Mouse (Mus musculus) kidney, postnatal 0 days (tissue): ENCODE results near the gene Ffar2. TPM values are rescaled to one million over a fixed set of nuclear protein-coding genes. Genes with fewer than 3 reads are reported as not detected.

ENCODE experiments used
- ATAC-seq: fragments of 200-750 bp; cut with Nextera tagmentation; replicated peaks from 2 replicates; pipeline ENCODE4 v1.8.0; 2017; ENCODE audit warnings: low read depth, moderate number of reproducible peaks, moderate TSS enrichment, moderate library complexity; ENCODE audit not compliant: low FRiP score
- DNase-seq: peaks from one replicate; pipeline ENCODE4 v3.0.0-alpha.2; 2016; ENCODE audit warnings: low spot score
- H3K27ac ChIP-seq: fragments of 300-500 bp; sonication (generic); 2 replicates; pipeline ENCODE4 v1.5.1; 2014; ENCODE audit warnings: mild to moderate bottlenecking
- H3K27me3 ChIP-seq: fragments of 300-500 bp; sonication (generic); 2 replicates; pipeline ENCODE4 v1.6.1; 2014; ENCODE audit warnings: low read length, mixed read lengths; ENCODE audit not compliant: insufficient read depth
- H3K36me3 ChIP-seq: fragments of 300-500 bp; sonication (generic); 2 replicates; pipeline ENCODE4 v1.6.1; 2014; ENCODE audit warnings: low read length, mixed read lengths; ENCODE audit not compliant: insufficient read depth
- H3K4me1 ChIP-seq: fragments of 300-500 bp; sonication (generic); replicated peaks from 2 replicates; pipeline ENCODE4 v1.6.1; 2014; ENCODE audit warnings: antibody characterized with exemption, low read length, mixed read lengths; ENCODE audit not compliant: insufficient read depth
- H3K4me2 ChIP-seq: fragments of 300-500 bp; sonication (generic); 2 replicates; pipeline ENCODE4 v1.6.1; 2014; ENCODE audit warnings: mild to moderate bottlenecking, low read length, moderate library complexity, mixed read lengths
- H3K4me3 ChIP-seq: fragments of 300-500 bp; sonication (generic); replicated peaks from 2 replicates; pipeline ENCODE4 v1.5.1; 2014; ENCODE audit warnings: low read depth, low read length
- H3K9ac ChIP-seq: fragments of 300-500 bp; sonication (generic); 2 replicates; pipeline ENCODE4 v1.6.1; 2014; ENCODE audit warnings: low read depth, low read length
- H3K9me3 ChIP-seq: fragments of 300-500 bp; sonication (generic); replicated peaks from 2 replicates; pipeline ENCODE4 v1.6.1; 2016; ENCODE audit warnings: low read length, inconsistent platforms, mixed read lengths
- CTCF ChIP-seq: IDR thresholded peaks from 2 replicates; pipeline ENCODE4 v1.5.1; 2016; ENCODE audit warnings: antibody characterized with exemption, low read depth, mild to moderate bottlenecking, moderate library complexity
- WGBS: fragments of 180-500 bp; shearing (Covaris S2); extraction: QIAGEN DNeasy Blood & Tissue Kit; methylation state at CpG from one replicate; pipeline ENCODE4 v1.1.7; 2014; 5-methylcytosine and 5-hydroxymethylcytosine counted together
- polyA plus RNA-seq: library from polyadenylated mRNA; unstranded; fragments of >200 nt; fragmentation: Nextera tagmentation; extraction: Ambion mirVana; gene quantifications from 2 replicates; pipeline ENCODE4 v1.2.1, GENCODE M21; 2015

The Ffar2 gene
- polyA plus RNA-seq, 1 experiment from 2014 or later, result 0.16 TPM

DNA sequence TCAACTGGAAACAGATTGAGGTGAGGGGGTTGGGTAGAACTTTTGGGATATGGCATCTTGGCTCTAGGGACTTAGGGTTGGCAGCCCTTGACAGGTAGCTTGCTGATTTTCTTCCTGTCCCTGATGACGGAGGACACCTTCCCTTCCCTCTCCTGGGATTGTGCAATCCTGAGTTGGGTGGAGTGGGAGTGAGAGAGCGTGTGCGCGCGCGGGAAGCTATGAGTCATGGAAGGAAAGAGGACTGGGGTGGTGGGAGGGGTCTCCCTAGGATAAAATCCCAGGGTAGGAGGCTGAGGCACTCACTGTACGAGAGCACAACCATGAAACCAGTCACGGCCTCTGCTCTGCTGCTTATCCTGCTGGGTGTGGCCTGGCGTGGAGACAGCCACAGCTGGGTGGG lies 47.5 kb downstream of the Ffar2 start:
- WGBS, result 77% methylated on average over 9 of the region's 9 CpGs
- DNase-seq (no peak), ATAC-seq (no peak)

DNA sequence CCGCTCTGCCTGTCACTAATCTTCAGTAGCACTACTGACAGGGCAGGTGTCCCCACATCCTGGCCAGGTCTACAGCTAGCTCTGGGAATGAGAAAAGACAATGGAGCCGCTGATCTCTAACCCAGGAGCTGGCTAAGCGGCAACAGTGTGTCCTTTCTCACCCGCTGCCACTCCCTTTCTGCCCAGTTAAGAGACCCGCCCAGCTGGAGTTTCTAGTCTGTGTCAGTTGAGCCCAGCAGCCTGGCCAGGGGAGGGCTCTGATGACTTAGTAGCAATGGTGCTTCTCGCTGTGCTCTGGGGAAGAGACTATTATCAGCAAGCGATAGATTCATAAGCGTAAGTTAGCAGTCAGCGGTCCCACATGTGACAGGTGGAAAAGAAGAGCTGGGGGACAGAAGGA lies 54.3 kb downstream of the Ffar2 start:
- Histone ChIP-seq H3K4me1 (no peaks in the 10 kb centered on the region), H3K4me3 (no peak overlapping the region), H3K27ac (no peak overlapping the region), H3K4me2 (no peak overlapping the region), H3K27me3 (no peaks in the 10 kb centered on the region), H3K9me3 (no peaks in the 10 kb centered on the region), H3K36me3 (no peaks in the 10 kb centered on the region), H3K9ac (no peak overlapping the region)
- WGBS, result 30% methylated on average over 9 of the region's 9 CpGs
- no peak for DNase-seq
- TF ChIP-seq CTCF, result no peak
- ATAC-seq, result no peak

More for the DNA sequence above, 47.5 kb downstream of the Ffar2 start:
- H3K4me2 ChIP-seq, result no peak overlapping the region
- no peaks in the 10 kb centered on the region for H3K27me3 ChIP-seq
- H3K27ac ChIP-seq, result no peak overlapping the region
- no peak for TF ChIP-seq CTCF
- H3K9ac ChIP-seq, result no peak overlapping the region
- H3K36me3 ChIP-seq, result no peaks in the 10 kb centered on the region
- no peaks in the 10 kb centered on the region for H3K4me1 ChIP-seq
- no peaks in the 10 kb centered on the region for H3K9me3 ChIP-seq
- no peak overlapping the region for H3K4me3 ChIP-seq

Other genes starting within 250 kb of the Ffar2 start
- gene Kmt2b, start 235.0 kb downstream of the Ffar2 start, polyA plus RNA-seq, result 4.9 and 5.9 TPM in 2 replicates
- gene Zbtb32, start 224.9 kb downstream of the Ffar2 start, polyA plus RNA-seq, result 0.92 and 1.6 TPM in 2 replicates
- 35.5 and 48.6 TPM in 2 replicates for gene Upk1a, start 210.9 kb downstream of the Ffar2 start, polyA plus RNA-seq
- 1,603 and 1,723 TPM in 2 replicates for gene Cox6b1, start 197.6 kb downstream of the Ffar2 start, polyA plus RNA-seq
- gene Etv2, start 187.9 kb downstream of the Ffar2 start, polyA plus RNA-seq, result not detected in 2 replicates
- gene Rbm42, start 173.5 kb downstream of the Ffar2 start, polyA plus RNA-seq, result 110 and 112 TPM in 2 replicates
- 25.2 and 28.8 TPM in 2 replicates for gene Haus5, start 158.8 kb downstream of the Ffar2 start, polyA plus RNA-seq
- gene Pmis2, start 152.2 kb downstream of the Ffar2 start, polyA plus RNA-seq, result not detected in 2 replicates
- gene 2200002J24Rik, start 124.8 kb downstream of the Ffar2 start, polyA plus RNA-seq, result 2.0 and 2.5 TPM in 2 replicates
- gene Atp4a, start 111.6 kb downstream of the Ffar2 start, polyA plus RNA-seq, result 4.6 and 5.0 TPM in 2 replicates
- 320 and 325 TPM in 2 replicates for gene Tmem147, start 94.2 kb downstream of the Ffar2 start, polyA plus RNA-seq
- gene Gapdhs, start 80.1 kb downstream of the Ffar2 start, polyA plus RNA-seq, result 0.15 and 0.32 TPM in 2 replicates
- 2.4 and 2.5 TPM in 2 replicates for gene Sbsn, start 72.3 kb downstream of the Ffar2 start, polyA plus RNA-seq
- gene Dmkn, start 60.0 kb downstream of the Ffar2 start, polyA plus RNA-seq, result 1.7 and 2.7 TPM in 2 replicates
- 1.4 and 3.4 TPM in 2 replicates for gene Krtdap, start 35.9 kb downstream of the Ffar2 start, polyA plus RNA-seq
- 0.20 TPM in 1 of 2 replicates, not detected in the other for gene Ffar3, start 32.4 kb upstream of the Ffar2 start, polyA plus RNA-seq
- 0.03 TPM in 1 of 2 replicates, not detected in the other for gene Ffar1, start 37.8 kb upstream of the Ffar2 start, polyA plus RNA-seq
- gene Cd22, start 56.6 kb upstream of the Ffar2 start, polyA plus RNA-seq, result 0.20 and 0.45 TPM in 2 replicates
- 0.79 and 0.91 TPM in 2 replicates for gene Mag, start 91.1 kb upstream of the Ffar2 start, polyA plus RNA-seq
- gene Hamp2, start 100.9 kb upstream of the Ffar2 start, polyA plus RNA-seq, result not detected in 2 replicates
- not detected in 2 replicates for gene Hamp, start 120.3 kb upstream of the Ffar2 start, polyA plus RNA-seq
- 21.9 and 22.3 TPM in 2 replicates for gene Usf2, start 133.0 kb upstream of the Ffar2 start, polyA plus RNA-seq
- gene Lsr, start 149.7 kb upstream of the Ffar2 start, polyA plus RNA-seq, result 58.4 and 60.6 TPM in 2 replicates
- gene Fam187b, start 150.0 kb upstream of the Ffar2 start, polyA plus RNA-seq, result 8.9 and 9.2 TPM in 2 replicates
- 31.5 and 35.9 TPM in 2 replicates for gene Fxyd5, start 218.7 kb upstream of the Ffar2 start, polyA plus RNA-seq
- gene Fxyd7, start 227.7 kb upstream of the Ffar2 start, polyA plus RNA-seq, result 6.1 and 8.5 TPM in 2 replicates
- 62.0 and 76.3 TPM in 2 replicates for gene Fxyd1, start 233.4 kb upstream of the Ffar2 start, polyA plus RNA-seq
- 0.24 and 0.34 TPM in 2 replicates for gene Lgi4, start 235.6 kb upstream of the Ffar2 start, polyA plus RNA-seq